ENCODE assay signal across 18 mouse cellular contexts in the genomic region with DNA sequence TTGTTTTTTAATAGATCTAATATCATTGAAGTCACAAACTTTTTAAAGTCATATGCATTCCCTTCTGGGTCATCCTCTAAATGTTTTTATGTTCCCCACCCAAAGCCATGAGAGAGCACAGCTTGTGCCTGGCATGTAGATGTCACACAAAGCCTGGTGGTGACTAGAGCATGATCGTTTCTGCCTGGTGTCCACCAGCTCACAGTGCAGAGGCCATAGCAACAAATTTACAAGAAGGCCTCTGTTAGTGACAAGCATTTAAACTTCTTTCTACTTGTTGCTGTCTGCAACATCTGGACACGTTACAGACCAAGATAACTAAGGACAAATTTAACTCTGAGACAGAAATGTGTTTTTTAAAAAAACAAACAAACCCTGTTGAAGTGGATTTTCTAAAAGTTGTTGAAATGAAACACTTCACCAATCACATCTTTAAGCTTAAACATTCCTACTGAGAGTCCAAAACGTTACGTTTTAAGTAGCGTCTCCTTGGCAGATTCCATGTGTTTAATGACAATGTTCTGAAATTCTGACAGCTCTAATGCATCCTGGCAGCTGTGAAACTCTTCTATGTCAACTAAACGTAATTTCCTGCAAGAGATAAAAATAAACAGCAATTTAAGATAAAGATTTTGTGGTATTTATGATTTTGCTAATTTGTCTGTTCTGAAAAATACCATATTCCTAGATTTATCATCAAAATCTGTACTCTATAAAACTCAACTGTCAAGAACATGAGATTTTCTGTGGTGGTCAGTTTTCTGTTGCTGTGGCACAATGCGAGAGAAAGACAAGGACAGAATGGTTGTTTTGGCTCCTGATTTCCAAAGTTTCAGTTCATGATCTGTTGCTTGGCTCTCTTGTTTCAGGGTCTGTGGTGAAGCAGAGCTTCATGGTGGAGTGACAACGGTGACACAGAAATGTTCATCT.
DNase-seq lines count a peak whose midpoint lies in the region; ATAC-seq and TF ChIP-seq lines count a peak whose summit lies in the region.
"Had no signal": no experiment of that assay in that cellular context is flagged by ENCODE, and none has a peak within 500 bp of the region (broad histone marks: within the 10 kb centered on the region; RNA-seq: fewer than 3 reads in every experiment).

No protein-coding gene starts in this region.

- H3K27me3 ChIP-seq in kidney, embryonic 15.5 days: no peaks in the 10 kb centered on the region
- H3K27me3 ChIP-seq in lung, postnatal 0 days (replicated peaks; ENCODE audit: insufficient read depth, low read length): no peaks in the 10 kb centered on the region
- H3K27me3 ChIP-seq: embryonic facial prominence, embryonic 13.5 days; forebrain, embryonic 12.5 days had no signal

- TF ChIP-seq CTCF in lung, postnatal 0 days (IDR thresholded peaks at IDR 0.05): no peak
- TF ChIP-seq CTCF in lung, adult 2 months (IDR thresholded peaks at IDR 0.05; ENCODE audit: insufficient read depth, low read length): no peak

- peak; percentile 22; the same call in 1 of the 2 replicates for TF ChIP-seq EP300 in lung, postnatal 0 days (IDR thresholded peaks at IDR 0.05)

- H3K36me3 ChIP-seq in kidney, embryonic 15.5 days: no peaks in the 10 kb centered on the region
- no peaks in the 10 kb centered on the region for H3K36me3 ChIP-seq in lung, postnatal 0 days (ENCODE audit: insufficient read depth, low read length)
- H3K36me3 ChIP-seq: embryonic facial prominence, embryonic 13.5 days; forebrain, embryonic 12.5 days; heart, embryonic 10.5 days; hindbrain, embryonic 10.5 days had no signal

- DNase-seq in kidney, adult 11 months: no peak
- peak; percentile 4 to 10 for DNase-seq in kidney, postnatal 4 days
- DNase-seq in kidney, adult 9 months: no peak
- DNase-seq in lung, postnatal 0 days (ENCODE audit: low spot score): peak; percentile 77
- DNase-seq in lung, adult 2 months: no peak
- DNase-seq: adrenal gland, adult 2 months; adrenal gland, postnatal 25 days; cerebellum, adult 18-20 months; cerebellum, adult 9-11 months; cerebellum, postnatal 36 days; gastrocnemius, postnatal 10 days; heart, postnatal 14 days had no signal

- 0 out of 2 replicates have a peak overlapping the region, but pooled peaks have one; percentile 13 for H3K27ac ChIP-seq in kidney, embryonic 15.5 days
- H3K27ac ChIP-seq in lung, postnatal 0 days (ENCODE audit: low read length): no peak overlapping the region
- H3K27ac ChIP-seq: embryonic facial prominence, embryonic 13.5 days; forebrain, embryonic 12.5 days; heart, embryonic 10.5 days; hindbrain, embryonic 10.5 days had no signal

- WGBS in kidney, embryonic 15.5 days: 57% methylated on average over 8 of the region's 8 CpGs
- 27% methylated on average over 8 of the region's 8 CpGs for WGBS in lung, postnatal 0 days
- WGBS in lung, adult 2 months: 35% methylated on average over 8 of the region's 8 CpGs

- 0 out of 2 replicates have a peak, but pooled peaks have one; percentile 52 for ATAC-seq in kidney, embryonic 15.5 days (replicated peaks; ENCODE audit: low FRiP score)
- peak; percentile 84 for ATAC-seq in lung, postnatal 0 days
- ATAC-seq: forebrain, embryonic 16.5 days had no signal

- no peak for TF ChIP-seq POLR2A in lung, adult 2 months (IDR thresholded peaks at IDR 0.05; ENCODE audit: borderline replicate concordance, extremely low read depth, low read depth, low read length)

- H3K4me1 ChIP-seq in kidney, embryonic 15.5 days: no peaks in the 10 kb centered on the region
- H3K4me1 ChIP-seq in lung, postnatal 0 days (ENCODE audit: insufficient read depth, low read depth, low read length): no peaks in the 10 kb centered on the region
- H3K4me1 ChIP-seq in lung, adult 2 months (ENCODE audit: control insufficient read depth, insufficient read depth, low read length): no peaks in the 10 kb centered on the region
- H3K4me1 ChIP-seq: embryonic facial prominence, embryonic 13.5 days; forebrain, embryonic 12.5 days; heart, embryonic 10.5 days; hindbrain, embryonic 10.5 days had no signal

- H3K9ac ChIP-seq in kidney, embryonic 15.5 days: no peak overlapping the region
- no peak overlapping the region for H3K9ac ChIP-seq in lung, postnatal 0 days (replicated peaks; ENCODE audit: low read depth)
- H3K9ac ChIP-seq: embryonic facial prominence, embryonic 13.5 days; forebrain, embryonic 12.5 days had no signal

- no peak overlapping the region for H3K4me2 ChIP-seq in kidney, embryonic 15.5 days
- no peak overlapping the region for H3K4me2 ChIP-seq in lung, postnatal 0 days (replicated peaks; ENCODE audit: low read depth, low read length)
- H3K4me2 ChIP-seq: embryonic facial prominence, embryonic 13.5 days; forebrain, embryonic 12.5 days had no signal

- no peaks in the 10 kb centered on the region for H3K9me3 ChIP-seq in kidney, embryonic 15.5 days (replicated peaks)
- no peaks in the 10 kb centered on the region for H3K9me3 ChIP-seq in lung, postnatal 0 days (ENCODE audit: low read length)
- H3K9me3 ChIP-seq: embryonic facial prominence, embryonic 13.5 days; forebrain, embryonic 12.5 days; heart, embryonic 10.5 days; hindbrain, embryonic 10.5 days had no signal

- no peak overlapping the region for H3K4me3 ChIP-seq in kidney, embryonic 15.5 days (replicated peaks)
- no peak overlapping the region for H3K4me3 ChIP-seq in lung, postnatal 0 days (ENCODE audit: low read depth, low read length)
- H3K4me3 ChIP-seq in lung, adult 2 months (replicated peaks; ENCODE audit: extremely low read depth, low read depth, low read length): no peak overlapping the region
- H3K4me3 ChIP-seq: embryonic facial prominence, embryonic 13.5 days; forebrain, embryonic 12.5 days; heart, embryonic 10.5 days; hindbrain, embryonic 10.5 days had no signal

Comparison
In these comparisons a context has a peak if more than half of its experiments do, and no peak if none do; other contexts are left out.
1. DNase-seq: peak in kidney, postnatal 4 days (2 of 2) and lung, postnatal 0 days (single experiment); none in kidney, adult 11 months (single experiment), kidney, adult 9 months (single experiment) and lung, adult 2 months (single experiment).